Mouse (Mus musculus) CH12.LX (cell line): ENCODE data around the gene Zc3h8.

Experiments
- CHD2 ChIP-seq: IDR thresholded peaks from 2 replicates; pipeline ENCODE4 v1.6.1; 2011; ENCODE audit warnings: low read length, improper control_type of control experiment
- CTCF ChIP-seq, 2 experiments: IDR thresholded peaks in 1 of 2; conservative IDR thresholded peaks in 1 of 2; 2 replicates each; pipeline ENCODE4 v1.5.1; 2011 to 2012; ENCODE audit warnings: low read depth in 2 of 2, low read length in 2 of 2, improper control_type of control experiment in 1 of 2, inconsistent platforms in 1 of 2, mild to moderate bottlenecking in 1 of 2, moderate library complexity in 1 of 2
- EP300 ChIP-seq: IDR thresholded peaks from 2 replicates; pipeline ENCODE4 v1.6.1; 2011; ENCODE audit warnings: low read length, improper control_type of control experiment
- NRF1 ChIP-seq: IDR thresholded peaks from 2 replicates; pipeline ENCODE4 v1.6.1; 2014; ENCODE audit warnings: low read depth, mild to moderate bottlenecking, inconsistent platforms, low read length, improper control_type of control experiment, moderate library complexity
- POLR2A ChIP-seq: IDR thresholded peaks from 2 replicates; pipeline ENCODE4 v1.6.1; 2011; ENCODE audit warnings: low read depth, mild to moderate bottlenecking, improper control_type of control experiment, low read length
- POLR2AphosphoS2 ChIP-seq: IDR thresholded peaks from 2 replicates; pipeline ENCODE4 v1.6.1; 2011; ENCODE audit warnings: low read depth, low read length, improper control_type of control experiment

DNA sequence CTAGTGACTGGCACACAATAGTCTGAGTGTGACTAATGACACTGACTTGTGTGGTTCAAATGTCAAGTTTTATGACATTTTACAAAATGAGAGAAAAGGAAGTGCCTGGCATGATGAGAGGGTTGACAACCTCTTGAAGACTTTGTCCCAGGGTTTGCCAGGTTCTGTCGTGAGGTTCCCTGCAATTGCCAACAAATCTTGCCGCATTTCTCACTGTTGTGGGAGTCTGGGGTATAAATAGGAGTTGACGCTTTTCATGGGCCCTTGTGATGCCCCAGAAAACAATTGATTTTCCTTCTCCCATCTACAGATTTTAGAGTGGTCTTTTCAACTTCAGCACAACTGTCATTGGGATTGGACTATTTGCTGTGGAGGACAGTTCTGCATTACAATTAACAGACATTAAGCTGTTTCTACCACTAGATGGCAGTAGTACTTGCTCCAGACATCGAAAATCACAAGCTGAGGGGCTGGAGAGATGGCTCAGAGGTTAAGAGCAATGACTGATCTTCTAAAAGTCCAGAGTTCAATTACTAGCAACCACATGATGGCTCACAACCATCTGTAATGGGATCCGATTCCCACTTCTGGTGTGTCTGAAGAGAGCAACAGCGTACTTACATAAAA, 4.2 kb upstream of the Zc3h8 start:
- TF ChIP-seq EP300, result no peak
- no peak for TF ChIP-seq NRF1
- TF ChIP-seq POLR2A, result no peak
- TF ChIP-seq CHD2, result no peak
- TF ChIP-seq CTCF (conservative IDR thresholded peaks at IDR 0.05 in 1 of 2, IDR thresholded peaks at IDR 0.05 in 1 of 2; ENCODE audit: low read depth in 2 of 2, low read length in 2 of 2), result peak; percentile 68 to 89
- no peak for TF ChIP-seq POLR2AphosphoS2
